Mouse (Mus musculus) thymus, adult 18-20 months (tissue): ENCODE data around the gene Zmiz1.

Experiments
- DNase-seq, 2 experiments: peaks; one replicate each; pipeline ENCODE4 v3.0.0; 2022; ENCODE audit warnings: mixed read lengths in 2 of 2

Gene Zmiz1

GRCm38 (mm10) chr14:25710681-25711080 is 251.7 kb downstream of the Zmiz1 start:
- no peak for DNase-seq

GRCm38 (mm10) chr14:25711177-25711576 is 252.2 kb downstream of the Zmiz1 start:
- DNase-seq: no peak

GRCm38 (mm10) chr14:25711602-25712001 is 252.6 kb downstream of the Zmiz1 start:
- DNase-seq: no peak

GRCm38 (mm10) chr14:25713443-25713842 is 254.5 kb downstream of the Zmiz1 start:
- DNase-seq: no peak
